8 mouse cellular contexts compared by ENCODE assay signal in the genomic region with DNA sequence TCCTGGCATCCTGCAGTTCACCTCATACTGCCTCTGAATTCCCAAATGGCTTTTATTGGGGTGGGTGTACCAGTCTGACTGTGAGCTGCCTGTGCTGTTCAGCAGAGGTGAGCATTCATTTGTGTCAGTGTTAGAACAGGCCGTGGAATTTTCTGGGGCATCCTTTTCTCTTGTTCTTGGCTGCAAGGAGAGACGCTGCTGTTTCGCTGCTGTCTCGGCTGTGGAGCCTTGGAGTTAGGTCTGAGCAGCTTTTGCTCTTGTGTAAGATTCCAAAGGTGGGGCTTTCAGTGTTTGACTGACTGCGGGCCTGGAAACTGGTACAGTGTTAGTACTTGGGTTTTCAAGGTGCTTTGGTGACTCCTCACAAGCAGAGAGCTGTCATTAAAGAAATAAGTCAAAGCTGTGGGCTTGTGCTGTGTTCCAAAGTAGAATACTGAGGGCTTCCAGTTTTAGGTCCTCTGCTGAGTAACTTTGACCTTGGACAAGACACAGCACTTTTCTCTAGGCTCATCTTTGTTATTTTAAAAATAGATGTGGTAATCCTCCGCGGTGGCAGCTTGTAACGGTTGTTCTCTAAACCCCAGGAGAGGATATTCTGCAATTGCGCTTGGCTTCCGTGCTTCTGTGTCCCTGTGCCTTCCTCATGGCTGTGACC. TPM values are rescaled to one million over a fixed set of nuclear protein-coding genes. Genes with fewer than 3 reads are reported as not detected.
DNase-seq lines count a peak whose midpoint lies in the region; ATAC-seq lines count a peak whose summit lies in the region.

No protein-coding gene starts in this region.

- no peak for ATAC-seq in lung, embryonic 15.5 days (ENCODE audit: borderline replicate concordance, extremely low read depth, low FRiP score, low TSS enrichment)
- no peak for ATAC-seq in embryonic facial prominence, embryonic 14.5 days (ENCODE audit: low read depth)
- no peak for ATAC-seq in hindbrain, embryonic 13.5 days (ENCODE audit: low FRiP score)
- no peak for ATAC-seq in midbrain, embryonic 12.5 days (ENCODE audit: low FRiP score, low read depth)
- no peak for ATAC-seq in erythroid progenitor cell, adult 5-6 weeks (replicated peaks; ENCODE audit: low FRiP score, poor library complexity, severe bottlenecking)

- H3K36me3 ChIP-seq in lung, embryonic 15.5 days, result no peaks in the 10 kb centered on the region
- peaks cover 10% of the 10 kb centered on the region for H3K36me3 ChIP-seq in embryonic facial prominence, embryonic 14.5 days (ENCODE audit: control insufficient read depth, insufficient read depth, low read length)
- peaks cover 3% of the 10 kb centered on the region; the same call in 1 of the 2 replicates for H3K36me3 ChIP-seq in hindbrain, embryonic 13.5 days
- peaks cover 10% of the 10 kb centered on the region; the same call in 1 of the 2 replicates for H3K36me3 ChIP-seq in midbrain, embryonic 12.5 days

- no peaks in the 10 kb centered on the region for H3K9me3 ChIP-seq in lung, embryonic 15.5 days
- H3K9me3 ChIP-seq in embryonic facial prominence, embryonic 14.5 days (ENCODE audit: control insufficient read depth, low read length), result no peaks in the 10 kb centered on the region
- H3K9me3 ChIP-seq in hindbrain, embryonic 13.5 days, result no peaks in the 10 kb centered on the region
- no peaks in the 10 kb centered on the region for H3K9me3 ChIP-seq in midbrain, embryonic 12.5 days

- no peak for DNase-seq in lung, adult 18-20 months
- no peak for DNase-seq in embryonic facial prominence, embryonic 14.5 days (ENCODE audit: low spot score)
- DNase-seq in layer of hippocampus, postnatal 36 days, result no peak
- no peak for DNase-seq in cerebellum, adult 18-20 months

- H3K27me3 ChIP-seq in lung, embryonic 15.5 days, result no peaks in the 10 kb centered on the region
- H3K27me3 ChIP-seq in embryonic facial prominence, embryonic 14.5 days (replicated peaks; ENCODE audit: control insufficient read depth, insufficient read depth, low read length), result no peaks in the 10 kb centered on the region
- no peaks in the 10 kb centered on the region for H3K27me3 ChIP-seq in hindbrain, embryonic 13.5 days
- no peaks in the 10 kb centered on the region for H3K27me3 ChIP-seq in midbrain, embryonic 12.5 days

- WGBS in lung, embryonic 15.5 days, result 54% methylated on average over 10 of the region's 10 CpGs
- WGBS in embryonic facial prominence, embryonic 14.5 days, result 52% methylated on average over 10 of the region's 10 CpGs
- 57% methylated on average over 10 of the region's 10 CpGs for WGBS in hindbrain, embryonic 13.5 days
- WGBS in midbrain, embryonic 12.5 days, result 59% methylated on average over 10 of the region's 10 CpGs

- no peak overlapping the region for H3K4me3 ChIP-seq in lung, embryonic 15.5 days
- H3K4me3 ChIP-seq in embryonic facial prominence, embryonic 14.5 days (ENCODE audit: low read depth, low read length), result peak overlapping the region; percentile 14
- H3K4me3 ChIP-seq in hindbrain, embryonic 13.5 days, result peak overlapping the region; percentile 99
- H3K4me3 ChIP-seq in midbrain, embryonic 12.5 days, result peak overlapping the region; percentile 98

- peaks cover 46% of the 10 kb centered on the region for H3K4me1 ChIP-seq in lung, embryonic 15.5 days
- H3K4me1 ChIP-seq in embryonic facial prominence, embryonic 14.5 days (ENCODE audit: control insufficient read depth, insufficient read depth, low read length), result peaks cover 28% of the 10 kb centered on the region
- H3K4me1 ChIP-seq in hindbrain, embryonic 13.5 days (replicated peaks), result peaks cover 58% of the 10 kb centered on the region
- H3K4me1 ChIP-seq in midbrain, embryonic 12.5 days, result peaks cover 39% of the 10 kb centered on the region

- no peak overlapping the region for H3K9ac ChIP-seq in lung, embryonic 15.5 days
- H3K9ac ChIP-seq in embryonic facial prominence, embryonic 14.5 days (ENCODE audit: low read depth, low read length), result peak overlapping the region; percentile 28; the same call in 1 of the 2 replicates
- H3K9ac ChIP-seq in hindbrain, embryonic 13.5 days, result peak overlapping the region; percentile 67
- H3K9ac ChIP-seq in midbrain, embryonic 12.5 days (replicated peaks), result peak overlapping the region; percentile 98

- peak overlapping the region; percentile 33 for H3K4me2 ChIP-seq in lung, embryonic 15.5 days
- peak overlapping the region; percentile 71 for H3K4me2 ChIP-seq in embryonic facial prominence, embryonic 14.5 days (ENCODE audit: low read depth, low read length)
- peak overlapping the region; percentile 99 for H3K4me2 ChIP-seq in hindbrain, embryonic 13.5 days
- H3K4me2 ChIP-seq in midbrain, embryonic 12.5 days (replicated peaks), result peak overlapping the region; percentile 82

- H3K27ac ChIP-seq in lung, embryonic 15.5 days, result no peak overlapping the region
- no peak overlapping the region for H3K27ac ChIP-seq in embryonic facial prominence, embryonic 14.5 days (replicated peaks; ENCODE audit: low read depth, low read length)
- H3K27ac ChIP-seq in hindbrain, embryonic 13.5 days, result peak overlapping the region; percentile 42; the same call in 1 of the 2 replicates
- H3K27ac ChIP-seq in midbrain, embryonic 12.5 days (replicated peaks), result 0 out of 2 replicates have a peak overlapping the region, but pooled peaks have one; percentile 35

RNA-seq across cellular contexts. Expression of a gene that starts 3.7 kb away (rescaled TPM):
- 31.5 and 35.2 TPM in 2 replicates for polyA plus RNA-seq in lung, embryonic 15.5 days (2015; fragmentation: Nextera tagmentation; extraction: Ambion mirVana)
- 35.6 and 39.1 TPM in 2 replicates for polyA plus RNA-seq in embryonic facial prominence, embryonic 14.5 days (2014; fragmentation: Nextera tagmentation; extraction: Ambion mirVana)
- polyA plus RNA-seq in hindbrain, embryonic 13.5 days (2015; fragmentation: Nextera tagmentation; extraction: Ambion mirVana), result 77.3 and 80.0 TPM in 2 replicates
- 86.3 and 91.6 TPM in 2 replicates for polyA plus RNA-seq in midbrain, embryonic 12.5 days (2016; fragmentation: Nextera tagmentation; extraction: Ambion mirVana)
- total RNA-seq in erythroid progenitor cell, adult 5-6 weeks (2015; ENCODE audit: low replicate concordance), result 7.9 and 19.7 TPM in 2 replicates
- 4.8 and 13.7 TPM in 2 replicates for total RNA-seq in erythroid progenitor cell, adult 5-6 weeks (2017; ENCODE audit: low replicate concordance)
- 100 to 1,000 TPM; 110 to 118 TPM for total RNA-seq in layer of hippocampus, postnatal 36 days (2021)

RNA-seq across cellular contexts. Expression of a gene that starts 17.7 kb away (rescaled TPM):
- polyA plus RNA-seq in lung, embryonic 15.5 days (2015; fragmentation: Nextera tagmentation; extraction: Ambion mirVana), result 5.3 and 6.0 TPM in 2 replicates
- polyA plus RNA-seq in embryonic facial prominence, embryonic 14.5 days (2014; fragmentation: Nextera tagmentation; extraction: Ambion mirVana), result 4.6 and 4.7 TPM in 2 replicates
- polyA plus RNA-seq in hindbrain, embryonic 13.5 days (2015; fragmentation: Nextera tagmentation; extraction: Ambion mirVana), result 7.4 and 8.3 TPM in 2 replicates
- 5.7 and 6.0 TPM in 2 replicates for polyA plus RNA-seq in midbrain, embryonic 12.5 days (2016; fragmentation: Nextera tagmentation; extraction: Ambion mirVana)
- total RNA-seq in erythroid progenitor cell, adult 5-6 weeks (2015; ENCODE audit: low replicate concordance), result 1.4 and 2.5 TPM in 2 replicates
- total RNA-seq in erythroid progenitor cell, adult 5-6 weeks (2017; ENCODE audit: low replicate concordance), result 0.98 and 1.3 TPM in 2 replicates
- total RNA-seq in layer of hippocampus, postnatal 36 days (2021), result 10 to 100 TPM; 23.2 to 24.9 TPM

Comparison
In these comparisons a context has a peak if more than half of its experiments do, and no peak if none do; other contexts are left out.
1. H3K27ac ChIP-seq: peak in hindbrain, embryonic 13.5 days (single experiment) and midbrain, embryonic 12.5 days (single experiment); none in lung, embryonic 15.5 days (single experiment) and embryonic facial prominence, embryonic 14.5 days (single experiment).
2. H3K4me2 ChIP-seq: peak in every context shown above with its lines; median percentile 99 in hindbrain, embryonic 13.5 days; 82 in midbrain, embryonic 12.5 days; 71 in embryonic facial prominence, embryonic 14.5 days; 33 in lung, embryonic 15.5 days.